Mouse (Mus musculus): ENCODE measurements at regions not wholly inside any gene's neighbourhood (a gene's known extent, or its start where the extent isn't known, plus 50 kb on each side); places are given as distances from the start of the nearest gene placed in this dataset.

DNA sequence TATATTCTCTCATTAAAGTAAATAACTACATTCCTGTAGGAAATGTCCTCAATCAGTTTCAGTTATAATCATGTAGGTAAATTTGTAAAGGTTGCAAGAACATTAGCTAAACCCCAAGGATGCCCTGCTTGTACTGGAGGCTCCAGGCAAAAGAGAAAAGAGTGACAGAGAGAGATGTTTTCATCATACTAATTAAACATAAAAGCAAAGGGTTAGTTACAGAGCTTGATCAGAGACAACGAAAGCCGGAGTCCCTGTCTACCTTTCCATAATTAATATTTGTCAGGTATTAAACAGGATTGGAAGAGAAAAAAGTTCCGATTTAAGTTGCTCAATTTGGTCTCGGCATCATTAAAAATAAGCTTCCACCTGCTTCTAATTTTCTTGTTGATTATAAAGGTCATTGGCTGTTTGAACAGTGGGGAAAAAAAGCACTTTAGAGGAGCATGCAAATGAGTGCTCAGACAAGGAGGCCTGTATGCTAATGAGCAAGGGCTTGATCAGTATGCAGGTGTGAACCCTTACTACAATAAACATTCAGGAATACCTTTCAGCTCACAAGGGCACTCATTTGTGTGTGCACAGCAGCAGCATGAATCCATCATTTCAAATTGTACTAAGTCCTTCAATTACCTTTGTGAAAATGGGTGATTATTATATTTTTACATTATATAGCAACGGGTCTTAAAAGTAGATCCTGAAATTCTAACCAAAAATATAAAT is 1358.8 kb downstream of the Hace1 start:
- TF ChIP-seq POLR2A (IDR thresholded peaks at IDR 0.05; ENCODE audit: insufficient read depth, low read length), result no peak
- TF ChIP-seq CTCF (IDR thresholded peaks at IDR 0.05; ENCODE audit: low read depth, low read length), result no peak
